Mouse (Mus musculus): ENCODE results near the gene Sf3a1. TPM values are rescaled to one million over a fixed set of nuclear protein-coding genes. Genes with fewer than 3 reads are reported as not detected.
"Not testable (repeated sequence)": the region's sequence is repeated elsewhere in the genome, so short reads cannot be mapped to it uniquely, and the experiment has no call there.

Gene Sf3a1
- polyA plus RNA-seq, 1 experiment from 2014 or later: 65.7 TPM

GRCm38 (mm10) chr11:4166467-4167090, 6.4 kb downstream of the Sf3a1 start:
- H3K9me3 ChIP-seq: no peaks in the 10 kb centered on the region
- H3K36me3 ChIP-seq: peaks cover 100% of the 10 kb centered on the region
- no peak overlapping the region for H3K9ac ChIP-seq
- no peaks in the 10 kb centered on the region for H3K27me3 ChIP-seq
- no peak for ATAC-seq (ENCODE audit: low FRiP score, low read depth)
- H3K4me2 ChIP-seq (replicated peaks): no peak overlapping the region
- peaks cover 25% of the 10 kb centered on the region for H3K4me1 ChIP-seq
- no peak overlapping the region for H3K4me3 ChIP-seq
- 94% methylated on average over 7 of the region's 7 CpGs for WGBS
- no peak overlapping the region for H3K27ac ChIP-seq

- 81% methylated on average over 5 of the region's 5 CpGs for WGBS
- no peak overlapping the region for H3K4me2 ChIP-seq (replicated peaks)
- H3K4me1 ChIP-seq: no peaks in the 10 kb centered on the region
Observed at GRCm38 (mm10) chr11:4174586-4174985, 14.4 kb downstream of the Sf3a1 start.

GRCm38 (mm10) chr11:4177716-4178115, 17.6 kb downstream of the Sf3a1 start:
- no peak for ATAC-seq (ENCODE audit: low FRiP score, low read depth)
- H3K36me3 ChIP-seq: peaks cover 98% of the 10 kb centered on the region
- H3K27me3 ChIP-seq: no peaks in the 10 kb centered on the region
- no peaks in the 10 kb centered on the region for H3K4me1 ChIP-seq
- H3K9me3 ChIP-seq: no peaks in the 10 kb centered on the region
- 69% methylated on average over 4 of the region's 4 CpGs for WGBS
- H3K4me2 ChIP-seq (replicated peaks): no peak overlapping the region
- H3K27ac ChIP-seq: no peak overlapping the region
- H3K4me3 ChIP-seq: no peak overlapping the region
- no peak overlapping the region for H3K9ac ChIP-seq

More at GRCm38 (mm10) chr11:4174586-4174985, 14.4 kb downstream of the Sf3a1 start:
- ATAC-seq (ENCODE audit: low FRiP score, low read depth): no peak
- H3K9ac ChIP-seq: no peak overlapping the region
- no peak overlapping the region for H3K4me3 ChIP-seq
- peaks cover 100% of the 10 kb centered on the region for H3K36me3 ChIP-seq
- no peaks in the 10 kb centered on the region for H3K27me3 ChIP-seq
- H3K9me3 ChIP-seq: no peaks in the 10 kb centered on the region
- no peak overlapping the region for H3K27ac ChIP-seq

- H3K27ac ChIP-seq: no peak overlapping the region
- H3K4me3 ChIP-seq: no peak overlapping the region
- H3K36me3 ChIP-seq: peaks cover 61% of the 10 kb centered on the region
Observed at GRCm38 (mm10) chr11:4182061-4182460, 21.9 kb downstream of the Sf3a1 start.

GRCm38 (mm10) chr11:4183511-4183910, 23.4 kb downstream of the Sf3a1 start:
- Histone ChIP-seq H3K4me2 (replicated peaks) (no peak overlapping the region), H3K4me1 (peaks cover 15% of the 10 kb centered on the region), H3K9ac (no peak overlapping the region), H3K9me3 (no peaks in the 10 kb centered on the region), H3K27me3 (no peaks in the 10 kb centered on the region), H3K27ac (no peak overlapping the region), H3K4me3 (no peak overlapping the region), H3K36me3 (peaks cover 46% of the 10 kb centered on the region)
- no peak for ATAC-seq (ENCODE audit: low FRiP score, low read depth)

More at GRCm38 (mm10) chr11:4182061-4182460, 21.9 kb downstream of the Sf3a1 start:
- no peak for ATAC-seq (ENCODE audit: low FRiP score, low read depth)
- H3K4me1 ChIP-seq: peaks cover under 1% of the 10 kb centered on the region; the same call in 1 of the 2 replicates
- H3K9me3 ChIP-seq: no peaks in the 10 kb centered on the region
- 18% methylated on average over 1 of the region's 1 CpGs for WGBS
- H3K9ac ChIP-seq: no peak overlapping the region
- no peaks in the 10 kb centered on the region for H3K27me3 ChIP-seq
- H3K4me2 ChIP-seq (replicated peaks): no peak overlapping the region

GRCm38 (mm10) chr11:4184251-4184952, 24.3 kb downstream of the Sf3a1 start:
- H3K27me3 ChIP-seq: no peaks in the 10 kb centered on the region
- WGBS: 74% methylated on average over 4 of the region's 4 CpGs
- H3K36me3 ChIP-seq: peaks cover 37% of the 10 kb centered on the region
- H3K9ac ChIP-seq: no peak overlapping the region
- H3K27ac ChIP-seq: no peak overlapping the region
- no peak overlapping the region for H3K4me3 ChIP-seq
- H3K4me2 ChIP-seq (replicated peaks): no peak overlapping the region
- peaks cover 23% of the 10 kb centered on the region for H3K4me1 ChIP-seq
- no peaks in the 10 kb centered on the region for H3K9me3 ChIP-seq
- no peak for ATAC-seq (ENCODE audit: low FRiP score, low read depth)

- ATAC-seq (ENCODE audit: low FRiP score, low read depth); H3K9ac ChIP-seq; H3K4me2 ChIP-seq (replicated peaks); H3K9me3 ChIP-seq; H3K4me3 ChIP-seq; H3K27ac ChIP-seq; H3K27me3 ChIP-seq: not testable (repeated sequence)
- Histone ChIP-seq H3K4me1 (peaks cover 30% of the 10 kb centered on the region), H3K36me3 (peaks cover 27% of the 10 kb centered on the region)
- 87% methylated on average over 6 of the region's 6 CpGs for WGBS
Observed at GRCm38 (mm10) chr11:4185480-4185879, 25.3 kb downstream of the Sf3a1 start.

GRCm38 (mm10) chr11:4186486-4187317, 26.6 kb downstream of the Sf3a1 start, which contains the start of gene Tbc1d10a:
Gene Tbc1d10a (plus strand): TSS chr11:4186789.
- peak within 1 kb of the TSS; percentile 85 for H3K4me3 ChIP-seq
- WGBS: under 1% methylated on average over 70 of the region's 71 CpGs
- H3K4me2 ChIP-seq (replicated peaks): peak within 1 kb of the TSS; percentile 91
- peaks cover 14% of the 10 kb centered on the region for H3K36me3 ChIP-seq
- H3K9ac ChIP-seq: peak within 1 kb of the TSS; percentile 93
- H3K9me3 ChIP-seq: no peaks in the 10 kb centered on the region
- peaks cover 41% of the 10 kb centered on the region for H3K4me1 ChIP-seq
- no peaks in the 10 kb centered on the region for H3K27me3 ChIP-seq
- H3K27ac ChIP-seq: peak within 1 kb of the TSS; percentile 28; the same call in 1 of the 2 replicates
- peak; percentile 100 for ATAC-seq (ENCODE audit: low FRiP score, low read depth)

- WGBS: 15% methylated on average over 9 of the region's 9 CpGs
- H3K36me3 ChIP-seq: peaks cover 9% of the 10 kb centered on the region
- peak overlapping the region; percentile 93 for H3K9ac ChIP-seq
- no peaks in the 10 kb centered on the region for H3K9me3 ChIP-seq
- no peaks in the 10 kb centered on the region for H3K27me3 ChIP-seq
- H3K4me1 ChIP-seq: peaks cover 47% of the 10 kb centered on the region
- H3K4me3 ChIP-seq: peak overlapping the region; percentile 85
- H3K27ac ChIP-seq: no peak overlapping the region
- peak overlapping the region; percentile 91 for H3K4me2 ChIP-seq (replicated peaks)
- ATAC-seq (ENCODE audit: low FRiP score, low read depth): no peak
Observed at GRCm38 (mm10) chr11:4187318-4187700, 27.2 kb downstream of the Sf3a1 start.

- Histone ChIP-seq H3K27ac (no peak overlapping the region), H3K36me3 (no peaks in the 10 kb centered on the region; the same call in 1 of the 2 replicates), H3K4me2 (replicated peaks) (no peak overlapping the region), H3K9me3 (no peaks in the 10 kb centered on the region), H3K27me3 (no peaks in the 10 kb centered on the region), H3K4me3 (no peak overlapping the region), H3K9ac (no peak overlapping the region; the same call in 1 of the 2 replicates), H3K4me1 (peaks cover 61% of the 10 kb centered on the region)
- 85% methylated on average over 6 of the region's 6 CpGs for WGBS
- no peak for ATAC-seq (ENCODE audit: low FRiP score, low read depth)
Observed at GRCm38 (mm10) chr11:4189182-4189581, 29.0 kb downstream of the Sf3a1 start.

- Histone ChIP-seq H3K9ac (no peak overlapping the region), H3K27ac (peak overlapping the region; percentile 87; the same call in 1 of the 2 replicates), H3K27me3 (no peaks in the 10 kb centered on the region), H3K4me3 (no peak overlapping the region), H3K9me3 (no peaks in the 10 kb centered on the region), H3K36me3 (no peaks in the 10 kb centered on the region; the same call in 1 of the 2 replicates), H3K4me1 (peaks cover 61% of the 10 kb centered on the region), H3K4me2 (replicated peaks) (peak overlapping the region; percentile 27; the same call in 1 of the 2 replicates)
- ATAC-seq (ENCODE audit: low FRiP score, low read depth): no peak
- 51% methylated on average over 3 of the region's 3 CpGs for WGBS
Observed at GRCm38 (mm10) chr11:4190677-4191076, 30.5 kb downstream of the Sf3a1 start.

GRCm38 (mm10) chr11:4192757-4193156, 32.6 kb downstream of the Sf3a1 start:
- no peak overlapping the region for H3K4me3 ChIP-seq
- H3K9me3 ChIP-seq: no peaks in the 10 kb centered on the region
- H3K27me3 ChIP-seq: no peaks in the 10 kb centered on the region
- H3K9ac ChIP-seq: no peak overlapping the region
- H3K4me1 ChIP-seq: peaks cover 63% of the 10 kb centered on the region
- peak overlapping the region; percentile 87 for H3K27ac ChIP-seq
- peak; percentile 50; the same call in 1 of the 2 replicates for ATAC-seq (ENCODE audit: low FRiP score, low read depth)
- H3K4me2 ChIP-seq (replicated peaks): peak overlapping the region; percentile 23
- H3K36me3 ChIP-seq: no peaks in the 10 kb centered on the region; the same call in 1 of the 2 replicates
- WGBS: 56% methylated on average over 3 of the region's 3 CpGs

All from limb, embryonic 13.5 days (tissue).